Mouse (Mus musculus): ENCODE measurements around the gene Olfr12.
A peak's percentile ranks its signal among the peaks of the same experiment; 100 is the strongest.

Gene Olfr12

DNA sequence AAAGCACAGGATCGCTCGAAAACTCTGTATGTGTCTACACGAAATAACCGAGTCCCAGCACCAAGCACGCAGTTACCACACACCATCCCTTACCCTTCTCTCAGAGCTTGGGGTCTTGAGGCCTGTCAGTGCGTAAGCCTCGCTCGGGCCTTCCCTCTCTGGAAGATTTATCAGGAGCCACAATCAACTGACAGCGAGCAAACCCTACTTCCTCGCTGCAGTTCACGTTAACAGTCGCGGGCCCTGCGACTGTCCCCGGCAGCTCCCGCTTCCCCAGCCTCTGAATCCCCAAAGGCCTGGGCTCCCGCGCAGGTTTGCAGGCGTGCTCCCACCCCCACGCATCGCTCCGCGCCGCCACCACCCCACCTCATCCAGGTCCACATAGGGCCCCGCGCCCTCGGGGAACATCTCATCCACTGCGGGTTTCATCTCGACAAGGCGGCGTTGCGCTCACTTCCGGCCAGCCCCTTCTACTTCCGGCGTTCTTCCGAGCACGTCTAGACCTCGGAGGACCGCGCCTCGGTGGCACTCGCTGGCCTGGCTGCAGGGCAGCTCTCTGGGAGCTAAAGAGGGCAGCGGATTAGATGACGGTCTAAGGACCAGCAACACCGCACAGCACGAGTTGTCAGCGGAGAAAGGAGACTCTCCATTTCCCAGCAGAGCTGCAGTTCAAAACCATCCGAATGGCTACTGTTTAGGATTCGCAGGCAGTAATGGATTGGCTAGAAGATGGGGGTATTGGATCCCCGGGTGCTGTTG is 24.1 kb downstream of the Olfr12 start, which contains the start of gene Cops9:
TSS of gene Cops9 (minus strand) at position 472 of the 759 bp plus-strand sequence.
- DNase-seq (ENCODE audit: low spot score in 2 of 2), result peak; percentile 74 to 81

DNA sequence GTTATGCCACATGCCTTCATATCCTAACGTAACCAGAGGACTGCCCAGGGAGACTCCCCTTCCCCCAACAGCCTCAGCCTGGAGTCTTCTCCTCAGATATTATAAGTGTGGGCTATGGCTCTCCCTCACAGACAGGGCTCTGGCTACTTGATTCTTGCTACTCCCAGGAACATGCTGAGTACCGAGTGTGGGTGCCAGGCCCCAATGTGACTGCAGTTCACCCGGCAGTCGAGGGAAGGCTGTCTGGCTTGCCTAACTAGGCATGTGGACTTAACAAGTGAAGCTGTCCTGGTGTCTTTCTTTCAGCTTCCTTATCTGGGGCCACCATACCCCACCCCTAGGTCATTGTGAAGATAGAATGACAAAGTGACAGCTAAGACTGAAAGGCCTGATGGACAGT is 26.1 kb downstream of the Olfr12 start:
- peak in 1 of 2 experiments; percentile 4 for DNase-seq (ENCODE audit: low spot score in 2 of 2)

DNA sequence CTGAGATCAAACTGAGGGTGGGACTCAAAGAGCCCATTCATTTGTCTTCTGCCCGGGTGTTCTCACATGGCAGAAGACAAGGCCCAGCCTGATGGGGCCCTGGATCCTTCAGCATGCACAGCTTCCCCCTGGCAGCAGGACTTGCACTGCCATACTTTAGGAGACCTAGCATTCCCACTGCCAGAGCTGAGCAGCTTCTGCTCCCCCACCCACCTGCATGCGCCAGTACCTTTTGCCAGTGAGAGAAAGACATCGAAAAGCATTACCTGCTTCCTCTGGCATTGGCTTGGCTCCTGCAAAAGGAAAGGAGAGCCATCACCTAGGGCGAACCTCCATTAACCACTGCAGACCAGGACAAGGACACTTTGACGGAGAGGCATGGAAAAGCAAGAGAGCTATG is 27.3 kb downstream of the Olfr12 start:
- DNase-seq (ENCODE audit: low spot score in 2 of 2), result peak in 1 of 2 experiments; percentile 1

DNA sequence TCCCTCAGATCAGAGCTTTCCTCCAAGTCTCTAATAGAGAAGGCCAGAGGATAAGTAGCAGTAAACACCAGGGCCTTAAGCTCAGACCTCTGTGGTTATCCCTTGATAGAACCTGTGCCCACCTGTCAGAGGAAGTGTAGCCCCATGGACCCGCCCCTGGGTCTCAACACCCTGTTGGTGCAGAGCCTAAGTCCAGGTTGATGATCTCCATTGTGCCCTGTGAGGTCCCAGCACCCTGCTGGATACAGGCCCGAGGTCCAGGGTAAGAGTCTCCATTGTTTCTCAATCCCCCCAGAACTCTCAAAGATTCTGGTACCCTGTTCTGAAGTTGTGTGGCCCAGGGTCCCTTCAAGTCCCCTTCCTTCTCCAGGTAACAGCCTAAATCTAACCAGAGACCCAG is 28.5 kb downstream of the Olfr12 start:
- DNase-seq (ENCODE audit: low spot score in 2 of 2), result no peak

DNA sequence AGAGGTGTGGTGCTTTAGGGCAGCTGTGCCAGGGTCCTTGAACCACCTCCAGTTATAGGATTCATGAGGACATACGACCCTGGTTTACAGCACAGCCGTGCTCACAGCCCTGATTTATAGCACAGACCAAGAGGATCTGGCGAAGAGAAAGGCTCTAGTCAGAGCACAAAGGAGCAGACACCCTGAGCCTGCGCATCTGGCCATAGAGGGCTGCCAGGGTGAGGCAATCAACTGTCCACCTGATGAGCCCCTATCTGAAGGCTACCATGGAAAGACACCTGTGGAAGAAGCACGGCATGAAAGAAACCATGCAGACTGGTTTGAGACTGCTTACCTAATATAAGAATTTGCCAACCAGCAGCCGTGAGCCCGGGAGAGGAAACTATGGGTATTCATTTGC is 29.0 kb downstream of the Olfr12 start:
- DNase-seq (ENCODE audit: low spot score in 2 of 2), result no peak

DNA sequence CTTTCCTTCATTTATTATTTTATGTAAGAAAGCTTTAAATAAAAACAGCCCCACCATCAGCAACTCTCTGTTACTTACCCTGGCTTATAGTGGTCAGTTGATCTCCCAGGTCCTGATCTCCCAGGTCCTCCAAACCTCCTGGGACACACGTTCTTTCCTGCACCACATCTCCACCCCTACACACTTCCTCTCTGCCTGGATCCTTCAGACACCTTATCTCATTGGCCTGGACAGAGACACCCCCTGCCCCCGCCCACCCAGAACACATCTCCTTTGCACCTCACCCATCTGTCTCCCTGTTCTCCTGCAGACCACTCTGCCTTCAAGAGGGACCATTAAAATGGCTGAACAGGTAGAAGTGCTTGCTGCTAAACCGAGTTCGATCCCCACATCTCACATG is 29.4 kb downstream of the Olfr12 start:
- no peak for DNase-seq (ENCODE audit: low spot score in 2 of 2)

DNA sequence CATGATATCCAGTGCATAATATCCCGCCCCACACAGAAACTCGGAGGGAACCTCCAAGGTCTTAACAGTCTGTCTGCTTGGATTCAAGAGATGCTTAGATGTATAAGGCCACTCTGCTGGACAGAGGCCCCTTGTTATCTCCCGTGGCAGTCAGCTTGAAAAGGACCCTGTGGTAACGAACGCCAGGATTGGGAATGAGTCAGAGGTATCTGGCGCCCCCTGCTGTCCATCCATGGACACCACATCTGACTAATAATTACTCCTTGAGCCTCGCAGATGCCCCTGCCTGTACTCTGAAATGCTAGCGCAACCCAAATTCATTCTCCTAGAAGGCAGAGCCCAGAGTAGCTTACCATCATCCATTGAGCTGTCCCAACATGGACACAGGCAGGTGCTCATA is 30.2 kb downstream of the Olfr12 start:
- DNase-seq (ENCODE audit: low spot score in 2 of 2), result peak in 1 of 2 experiments; percentile 27

DNA sequence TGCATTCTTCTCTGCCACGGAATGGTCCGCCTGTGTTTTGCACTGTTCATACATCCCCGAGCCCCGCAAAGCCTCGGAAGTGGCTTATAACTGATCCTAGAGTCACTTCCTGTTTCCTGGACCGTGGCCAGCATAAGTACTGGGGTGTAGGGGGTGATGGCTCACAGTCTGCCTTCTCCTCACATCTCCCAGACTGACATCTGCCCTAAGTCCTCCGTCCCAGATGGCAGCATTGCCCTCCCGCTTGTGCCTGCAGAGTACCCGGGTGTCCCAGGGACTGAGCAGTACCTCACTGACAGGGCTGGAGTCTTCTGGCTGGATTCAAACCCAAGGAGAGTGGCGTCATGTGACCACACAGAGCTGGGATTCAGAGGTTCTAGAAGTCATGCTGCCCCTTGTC is 30.6 kb downstream of the Olfr12 start:
- DNase-seq (ENCODE audit: low spot score in 2 of 2), result no peak

DNA sequence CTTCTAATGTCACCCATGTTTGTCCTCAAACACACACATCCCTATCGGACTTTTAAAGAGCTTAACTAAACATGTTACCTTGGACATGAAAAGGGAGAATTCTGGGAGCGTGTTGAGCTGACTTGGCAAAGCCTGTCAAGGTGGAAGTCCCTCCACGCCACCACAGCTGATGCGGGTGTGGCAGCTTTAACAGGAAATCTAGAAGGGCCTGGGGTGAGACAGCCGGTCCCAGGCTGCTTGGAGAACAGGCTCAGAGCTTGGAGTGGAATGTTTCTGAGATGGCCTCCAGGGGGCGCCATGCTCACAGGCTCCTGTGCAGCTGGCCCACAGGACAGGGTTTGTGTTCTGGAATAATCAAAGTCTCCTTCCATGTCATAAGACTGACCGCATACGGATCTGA is 31.1 kb downstream of the Olfr12 start, which contains the start of gene Otos:
TSS of gene Otos (minus strand) at position 169 of the 400 bp plus-strand sequence.
- DNase-seq (ENCODE audit: low spot score in 2 of 2), result peak; percentile 23 to 40

DNA sequence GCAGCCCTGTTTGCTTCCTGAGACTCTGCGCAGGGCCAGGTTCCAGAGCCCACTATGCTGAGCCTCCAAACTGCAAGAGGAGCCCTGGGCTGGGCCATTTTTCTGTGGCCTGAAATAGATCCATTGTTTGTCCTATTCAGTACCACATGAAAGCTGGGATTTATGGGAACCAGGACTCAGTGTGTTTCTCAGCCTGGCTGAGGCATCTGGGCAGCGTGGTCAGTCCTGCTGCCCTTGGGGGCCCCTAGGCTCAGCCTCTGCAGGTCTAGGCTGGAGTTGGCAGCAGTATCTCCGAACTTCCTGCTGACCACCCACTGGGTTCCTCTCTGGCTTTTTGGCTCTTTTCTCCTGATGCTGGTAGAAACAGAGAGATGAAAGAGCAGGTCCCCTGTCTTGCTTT is 33.9 kb downstream of the Olfr12 start:
- DNase-seq (ENCODE audit: low spot score in 2 of 2), result no peak

DNA sequence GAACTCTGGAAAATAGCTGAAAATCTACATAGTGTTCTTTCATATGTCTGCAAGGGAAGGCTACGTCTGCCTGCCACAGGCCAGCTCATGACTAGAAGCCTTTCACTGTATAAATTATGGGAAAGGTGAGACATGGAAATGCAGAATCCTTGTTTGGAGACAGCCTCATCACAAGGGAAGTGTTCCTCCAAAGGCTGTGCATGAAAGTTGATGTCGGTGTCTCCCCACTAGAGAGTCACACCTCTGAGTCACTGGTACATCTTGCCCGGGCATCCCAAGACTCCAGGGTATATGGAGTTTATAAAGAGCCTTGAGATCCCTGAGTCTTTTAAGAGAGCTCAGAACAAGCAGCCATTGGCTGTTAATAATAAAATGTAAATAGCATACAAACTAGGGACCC is 35.6 kb downstream of the Olfr12 start:
- no peak for DNase-seq (ENCODE audit: low spot score in 2 of 2)

DNA sequence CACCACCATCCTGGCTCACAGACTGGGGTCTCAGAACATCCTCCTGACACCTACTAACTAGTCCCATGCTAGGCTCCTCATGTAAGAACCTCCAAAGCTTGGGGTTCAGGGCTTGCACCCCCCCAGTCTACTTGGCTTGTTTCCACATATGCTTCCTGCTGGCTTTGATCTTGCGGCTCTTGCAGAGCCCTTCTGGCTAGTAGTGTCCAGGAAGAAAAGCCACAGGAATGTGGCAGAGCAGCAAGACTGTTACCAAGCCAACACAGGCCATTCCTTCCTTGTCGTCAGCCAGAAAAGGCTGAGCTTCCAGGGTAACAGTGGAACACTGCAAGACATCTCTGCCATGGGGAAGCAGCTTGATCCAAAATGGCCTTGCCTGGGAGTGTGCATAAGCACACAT is 37.1 kb downstream of the Olfr12 start:
- no peak for DNase-seq (ENCODE audit: low spot score in 2 of 2)

DNA sequence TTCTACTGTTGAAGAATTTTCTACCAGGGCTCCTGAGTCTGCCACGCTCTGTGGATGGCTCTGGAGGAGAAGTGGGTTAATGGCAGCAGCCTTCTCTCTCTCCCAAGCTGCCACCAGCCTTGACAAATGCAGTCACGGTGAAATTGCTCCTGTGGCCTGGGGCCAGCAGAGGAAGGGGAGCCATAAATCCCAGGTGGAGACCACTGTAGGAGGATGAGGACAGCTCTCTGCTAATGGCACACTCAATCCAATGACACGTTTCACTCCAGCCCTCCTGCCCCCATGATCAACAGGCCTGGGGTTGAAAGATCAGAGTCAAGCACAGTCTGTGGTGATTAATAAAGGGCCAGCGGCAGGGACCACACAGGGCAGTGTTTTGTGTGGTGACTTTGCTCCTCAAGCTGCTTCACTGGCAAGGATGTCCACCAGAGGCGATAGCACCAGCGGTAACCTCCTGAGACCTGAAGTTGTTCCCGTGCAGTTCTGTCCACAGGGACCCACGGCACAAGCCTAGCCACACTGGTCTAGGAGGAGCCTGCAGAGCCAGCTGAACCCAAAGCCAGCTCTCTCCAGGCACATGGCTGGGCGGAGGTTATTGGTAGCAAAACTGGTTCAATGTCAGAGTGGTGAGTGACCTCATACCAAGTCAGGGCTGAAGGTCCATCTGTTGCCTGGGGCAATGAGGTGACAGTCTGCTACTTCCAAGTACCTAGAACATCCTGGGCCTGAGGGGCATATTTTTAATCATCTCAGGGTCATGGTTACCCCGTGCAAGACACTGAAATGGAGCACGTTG is 39.6 kb downstream of the Olfr12 start:
- DNase-seq (ENCODE audit: low spot score in 2 of 2), result no peak

DNA sequence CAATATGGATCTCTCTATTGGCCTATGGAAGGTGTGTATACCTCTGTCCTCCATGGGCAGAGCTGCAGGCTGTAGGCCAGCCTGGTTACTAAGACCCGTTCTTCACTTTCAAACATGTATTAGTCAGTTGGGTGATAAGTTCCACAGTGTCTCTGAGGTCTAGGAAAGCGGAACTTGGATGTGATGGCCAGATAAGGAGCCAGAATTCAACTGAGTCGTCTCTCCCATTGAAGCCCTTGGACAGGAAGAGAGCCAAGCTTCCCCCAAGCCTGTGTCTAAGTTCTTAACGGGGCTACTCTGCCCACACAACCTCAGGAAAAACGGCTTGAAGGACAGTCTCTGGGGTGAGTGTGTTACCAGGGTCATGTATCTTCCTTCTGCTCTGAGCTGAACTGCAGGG is 41.8 kb downstream of the Olfr12 start:
- no peak for DNase-seq (ENCODE audit: low spot score in 2 of 2)

DNA sequence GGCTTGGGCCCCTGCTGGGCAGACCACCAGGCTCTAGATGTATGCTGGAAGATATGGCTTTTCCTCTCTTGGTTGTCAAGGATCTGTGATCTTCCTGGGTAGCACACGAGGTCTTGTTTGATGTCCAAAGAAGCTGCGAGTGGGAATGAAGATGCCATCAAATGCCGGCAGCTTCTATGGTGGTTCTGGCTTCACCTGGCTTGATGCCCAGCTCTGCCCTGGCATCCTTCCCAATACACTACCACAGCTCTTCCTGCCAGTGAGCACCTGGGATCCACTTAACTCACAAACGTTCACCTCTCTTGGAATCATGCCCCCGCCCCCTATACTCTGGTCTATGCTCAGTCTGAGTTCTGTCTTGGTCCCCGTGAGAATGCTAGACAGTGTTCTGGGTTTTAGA is 49.5 kb downstream of the Olfr12 start:
- DNase-seq (ENCODE audit: low spot score in 2 of 2), result no peak

DNA sequence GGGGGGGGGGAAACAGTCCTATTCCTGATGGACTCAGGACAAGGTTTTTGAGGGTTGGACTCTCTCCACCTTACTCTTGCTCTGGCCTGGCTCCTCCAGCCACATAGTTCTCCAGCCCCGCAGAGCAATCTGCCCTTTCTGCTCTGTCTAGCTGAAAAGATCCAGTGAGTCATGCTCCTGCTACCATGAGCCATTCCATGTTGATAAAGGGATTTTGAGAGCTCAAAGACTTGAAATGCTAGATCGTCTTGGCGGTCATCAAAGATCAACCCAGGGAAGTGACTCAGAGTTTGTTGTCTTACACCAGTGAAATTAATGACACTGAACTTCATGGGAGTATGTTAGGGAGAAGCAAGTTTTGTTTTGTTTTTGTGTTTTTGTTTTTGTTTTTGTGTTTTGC is 51.8 kb downstream of the Olfr12 start:
- no peak for DNase-seq (ENCODE audit: low spot score in 2 of 2)

DNA sequence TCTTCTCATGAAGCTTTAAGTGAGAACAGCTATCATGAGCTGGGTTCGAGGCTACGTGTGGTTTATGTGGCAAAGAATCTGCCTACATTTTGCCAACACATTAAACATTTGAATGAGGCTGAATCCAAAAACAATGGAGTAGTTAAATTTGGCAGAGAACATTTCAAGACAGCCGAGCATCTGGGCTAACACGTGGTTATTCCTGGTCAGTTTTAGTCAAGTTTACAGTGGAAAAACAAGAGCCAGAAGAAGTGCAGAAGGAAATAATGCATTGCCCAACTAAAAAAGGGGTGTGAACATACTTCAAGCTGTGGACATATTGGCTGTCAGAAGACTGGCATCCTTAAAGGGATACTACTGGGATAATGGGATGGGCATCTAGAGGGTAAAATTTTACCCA is 53.7 kb downstream of the Olfr12 start:
- DNase-seq (ENCODE audit: low spot score in 2 of 2), result no peak
